Mouse (Mus musculus): ENCODE data around the gene Clip2.

DNA sequence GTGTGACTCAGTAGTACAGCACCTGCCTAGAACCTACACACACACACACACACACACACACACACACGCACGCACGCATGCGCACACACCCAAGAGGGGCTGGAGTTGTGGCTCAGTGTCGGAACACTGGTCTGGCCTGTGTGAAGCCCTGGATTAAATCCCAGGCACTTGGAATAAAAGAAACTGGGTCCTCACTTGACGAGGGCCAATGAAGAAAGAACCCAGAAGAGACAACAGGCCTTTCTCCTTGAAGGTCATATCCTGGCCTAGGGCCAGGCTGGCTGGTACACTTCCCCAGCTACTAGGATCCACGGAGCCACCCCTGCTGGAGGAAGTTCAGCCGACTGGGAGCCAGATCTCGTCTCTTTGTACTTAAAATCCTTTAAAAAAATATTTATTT lies 20.6 kb downstream of the Clip2 start:
- TF ChIP-seq CTCF (IDR thresholded peaks at IDR 0.05; ENCODE audit: low read depth, low read length) (no peak), POLR2A (IDR thresholded peaks at IDR 0.05; ENCODE audit: insufficient read depth, low read length) (no peak)

Measured in ES-Bruce4 (cell line).